Mouse (Mus musculus) forebrain, embryonic 14.5 days (tissue): ENCODE measurements around the gene Fxyd3. TPM values are rescaled to one million over a fixed set of nuclear protein-coding genes. Genes with fewer than 3 reads are reported as not detected.

Experiments used
- ATAC-seq: fragments of 200-750 bp; cut with Nextera tagmentation; 2 replicates; pipeline ENCODE4 v1.8.0; 2017; ENCODE audit warnings: mild to moderate bottlenecking, moderate library complexity
- DNase-seq: peaks from one replicate; pipeline ENCODE4 v3.0.0-alpha.2; 2015; ENCODE audit warnings: low spot score
- H3K27ac ChIP-seq: fragments of 300-500 bp; sonication (generic); 2 replicates; pipeline ENCODE4 v1.5.1; 2014; ENCODE audit warnings: low read depth, mild to moderate bottlenecking, control low read depth, low read length, moderate library complexity
- H3K27me3 ChIP-seq: fragments of 300-500 bp; sonication (generic); replicated peaks from 2 replicates; pipeline ENCODE4 v1.6.1; 2014; ENCODE audit warnings: low read length, control low read depth, mixed read lengths; ENCODE audit not compliant: control insufficient read depth, insufficient read depth
- H3K36me3 ChIP-seq: fragments of 300-500 bp; sonication (generic); 2 replicates; pipeline ENCODE4 v1.6.1; 2014; ENCODE audit warnings: low read length, control low read depth; ENCODE audit not compliant: control insufficient read depth, insufficient read depth
- H3K4me1 ChIP-seq: fragments of 300-500 bp; sonication (generic); 2 replicates; pipeline ENCODE4 v1.6.1; 2014; ENCODE audit warnings: antibody characterized with exemption, low read length, control low read depth; ENCODE audit not compliant: control insufficient read depth, insufficient read depth
- H3K4me2 ChIP-seq: fragments of 300-500 bp; sonication (generic); 2 replicates; pipeline ENCODE4 v1.6.1; 2014; ENCODE audit warnings: mild to moderate bottlenecking, control low read depth, low read length
- H3K4me3 ChIP-seq: fragments of 300-500 bp; sonication (generic); 2 replicates; pipeline ENCODE4 v1.5.1; 2014; ENCODE audit warnings: low read depth, low read length, control low read depth
- H3K9ac ChIP-seq: fragments of 300-500 bp; sonication (generic); 2 replicates; pipeline ENCODE4 v1.6.1; 2014; ENCODE audit warnings: mild to moderate bottlenecking, low read length, control low read depth, moderate library complexity
- H3K9me3 ChIP-seq: fragments of 300-500 bp; sonication (generic); replicated peaks from 2 replicates; pipeline ENCODE4 v1.6.1; 2016; ENCODE audit warnings: low read length, control low read depth, mixed read lengths; ENCODE audit not compliant: control insufficient read depth
- WGBS: fragments of 180-500 bp; shearing (Covaris S2); extraction: QIAGEN DNeasy Blood & Tissue Kit; methylation state at CpG from one replicate; pipeline ENCODE4 v1.1.7; 2014; 5-methylcytosine and 5-hydroxymethylcytosine counted together
- polyA plus RNA-seq: library from polyadenylated mRNA; unstranded; fragments of >200 nt; fragmentation: Nextera tagmentation; extraction: Ambion mirVana; gene quantifications from 2 replicates; pipeline ENCODE4 v1.2.1, GENCODE M21; 2014

Fxyd3 gene
- polyA plus RNA-seq, 1 experiment from 2014 or later: not detected

DNA sequence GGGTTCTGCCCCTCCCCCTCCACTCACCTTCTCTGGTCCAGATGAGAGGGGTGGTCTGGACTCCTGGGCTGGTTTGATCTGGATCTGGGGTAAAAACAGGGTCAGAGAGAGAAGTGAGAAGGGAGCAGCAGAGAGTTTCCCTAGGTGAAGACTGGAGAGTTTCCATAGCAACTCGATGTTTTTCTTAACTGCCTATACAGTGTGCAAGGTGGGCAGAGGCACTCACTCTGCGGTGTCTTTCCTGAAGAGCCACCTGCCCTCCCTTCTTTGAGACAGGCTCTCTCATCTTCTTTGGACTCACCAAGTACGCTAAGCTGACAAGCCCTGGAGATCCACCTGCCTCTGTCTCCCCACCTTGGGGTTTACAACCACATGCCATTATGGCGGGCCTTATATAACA is 37.5 kb downstream of the Fxyd3 start:
- H3K27ac ChIP-seq: no peak overlapping the region
- no peak overlapping the region for H3K4me2 ChIP-seq
- DNase-seq (no peak), ATAC-seq (no peak)
- H3K4me3 ChIP-seq: no peak overlapping the region
- WGBS: 86% methylated on average over 4 of the region's 4 CpGs
- H3K36me3 ChIP-seq: no peaks in the 10 kb centered on the region
- H3K27me3 ChIP-seq: peaks cover 9% of the 10 kb centered on the region; the same call in 1 of the 2 replicates
- H3K9ac ChIP-seq: no peak overlapping the region
- no peaks in the 10 kb centered on the region for H3K9me3 ChIP-seq
- H3K4me1 ChIP-seq: no peaks in the 10 kb centered on the region

- Histone ChIP-seq H3K4me3 (no peak overlapping the region), H3K4me1 (no peaks in the 10 kb centered on the region), H3K9me3 (no peaks in the 10 kb centered on the region), H3K27ac (no peak overlapping the region), H3K36me3 (no peaks in the 10 kb centered on the region), H3K4me2 (no peak overlapping the region), H3K9ac (no peak overlapping the region), H3K27me3 (peaks cover 9% of the 10 kb centered on the region; the same call in 1 of the 2 replicates)
- ATAC-seq: no peak
- WGBS: 60% methylated on average over 2 of the region's 2 CpGs
- DNase-seq: no peak
Observed at GRCm38 (mm10) chr7:31037675-31038074, 38.8 kb downstream of the Fxyd3 start.

DNA sequence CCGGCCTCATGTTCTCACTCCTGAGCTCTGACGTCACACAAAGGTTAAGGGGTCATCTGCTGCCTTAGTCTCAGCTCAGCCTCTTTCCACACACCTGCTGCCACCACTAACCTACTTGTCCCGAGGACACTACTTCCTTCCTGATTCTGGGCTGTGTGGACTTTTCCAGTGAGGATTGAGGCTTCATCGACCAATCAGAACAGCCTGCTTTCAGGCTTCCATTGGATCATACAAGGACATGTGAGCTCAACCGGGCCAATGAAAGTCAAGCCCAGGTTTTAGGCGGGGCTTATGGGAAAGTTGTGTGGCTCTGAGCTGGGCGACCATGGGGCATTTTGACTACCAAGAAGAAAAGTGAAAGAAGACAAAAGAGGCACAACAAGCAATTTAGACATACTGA is 39.6 kb downstream of the Fxyd3 start:
- ATAC-seq: no peak
- Histone ChIP-seq H3K4me1 (no peaks in the 10 kb centered on the region), H3K4me2 (no peak overlapping the region), H3K9me3 (no peaks in the 10 kb centered on the region), H3K27me3 (peaks cover 7% of the 10 kb centered on the region; the same call in 1 of the 2 replicates), H3K27ac (no peak overlapping the region), H3K4me3 (no peak overlapping the region), H3K36me3 (no peaks in the 10 kb centered on the region), H3K9ac (no peak overlapping the region)
- DNase-seq: no peak
- WGBS: 87% methylated on average over 7 of the region's 7 CpGs

DNA sequence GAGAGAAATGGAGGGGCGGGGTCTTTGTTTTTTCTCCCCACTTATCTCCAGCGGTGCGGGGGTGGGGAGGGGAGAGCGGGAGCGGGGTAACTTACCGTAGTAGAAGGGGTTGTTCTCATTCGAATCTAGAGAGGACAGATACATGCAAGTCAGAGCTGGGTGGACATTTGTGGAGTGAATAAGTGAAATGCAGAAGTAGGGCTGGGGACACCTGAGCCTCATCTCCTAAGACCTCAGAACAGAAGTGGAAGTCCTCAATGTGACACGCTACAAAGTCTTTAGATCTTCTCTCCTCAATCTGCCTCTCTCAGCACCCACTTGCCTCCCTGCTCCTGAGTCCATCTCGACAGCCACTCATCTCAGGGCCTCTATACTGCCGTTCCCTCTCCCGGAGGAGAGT is 41.2 kb downstream of the Fxyd3 start:
- Histone ChIP-seq H3K4me1 (no peaks in the 10 kb centered on the region), H3K9ac (no peak overlapping the region), H3K36me3 (no peaks in the 10 kb centered on the region), H3K27me3 (no peaks in the 10 kb centered on the region), H3K9me3 (no peaks in the 10 kb centered on the region), H3K4me2 (no peak overlapping the region), H3K27ac (no peak overlapping the region), H3K4me3 (no peak overlapping the region)
- WGBS: 86% methylated on average over 11 of the region's 11 CpGs
- DNase-seq (no peak), ATAC-seq (no peak)

DNA sequence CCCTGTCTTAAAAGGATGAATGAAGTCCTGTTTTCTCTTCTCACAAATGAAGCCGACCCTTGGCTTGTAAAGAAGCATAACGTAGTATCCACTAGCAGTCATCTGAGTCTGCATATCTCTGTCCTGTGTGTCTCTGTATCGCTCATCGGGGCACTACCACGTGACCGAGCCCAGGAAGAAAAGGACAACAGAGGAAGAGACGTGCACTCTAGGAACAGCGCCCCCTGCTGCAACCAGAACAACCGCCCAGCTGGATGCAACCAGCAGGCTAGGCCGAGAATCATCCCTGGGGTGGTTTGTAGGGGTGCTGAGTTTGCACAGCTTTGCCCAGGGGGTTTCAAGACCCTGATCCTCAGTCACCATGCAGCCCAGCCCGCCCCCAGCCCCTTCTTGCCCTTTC is 41.7 kb downstream of the Fxyd3 start:
- no peak for DNase-seq
- H3K9ac ChIP-seq: no peak overlapping the region
- H3K4me1 ChIP-seq: no peaks in the 10 kb centered on the region
- no peak for ATAC-seq
- H3K36me3 ChIP-seq: no peaks in the 10 kb centered on the region
- no peak overlapping the region for H3K4me3 ChIP-seq
- WGBS: 64% methylated on average over 11 of the region's 11 CpGs
- H3K9me3 ChIP-seq: no peaks in the 10 kb centered on the region
- no peak overlapping the region for H3K27ac ChIP-seq
- no peak overlapping the region for H3K4me2 ChIP-seq
- H3K27me3 ChIP-seq: no peaks in the 10 kb centered on the region

DNA sequence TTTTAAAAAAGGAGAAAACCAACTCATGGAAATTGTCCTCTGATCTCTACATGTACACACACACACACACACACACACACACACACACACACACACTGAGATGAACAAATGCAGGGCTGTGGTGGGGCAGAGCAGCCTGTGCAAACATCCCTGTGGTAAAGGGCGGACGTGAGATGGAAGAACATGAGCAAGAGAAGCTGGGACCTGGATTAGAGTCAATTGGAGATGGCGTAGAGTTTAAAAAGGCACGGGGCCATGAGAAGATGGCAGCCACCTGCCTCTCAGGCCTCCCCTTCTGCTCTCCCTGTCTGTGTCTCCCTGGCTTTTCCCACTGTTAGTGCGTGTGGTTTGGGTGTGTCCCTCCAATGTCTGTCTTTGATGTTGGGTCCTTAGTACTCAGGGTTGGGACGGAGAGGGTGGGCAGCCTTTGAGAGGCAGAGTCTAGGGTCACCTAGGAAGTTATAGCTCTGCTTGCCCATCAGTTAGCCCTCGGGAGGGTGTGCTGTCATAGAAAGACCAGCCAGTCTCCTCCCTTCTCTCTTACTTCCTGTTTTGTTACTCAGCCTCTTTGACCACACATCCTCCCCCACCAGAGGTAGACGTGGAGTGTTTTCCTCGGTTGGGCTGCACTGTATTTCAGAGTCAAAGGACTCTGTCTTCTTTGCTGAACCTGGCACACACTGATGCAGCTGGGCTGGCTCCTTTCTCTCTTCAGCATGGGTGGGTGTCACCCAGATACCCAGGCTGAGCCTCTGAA is 42.9 kb downstream of the Fxyd3 start:
- 74% methylated on average over 9 of the region's 9 CpGs for WGBS
- H3K27ac ChIP-seq: no peak overlapping the region
- DNase-seq (no peak), ATAC-seq (no peak)
- no peaks in the 10 kb centered on the region for H3K36me3 ChIP-seq
- no peak overlapping the region for H3K9ac ChIP-seq
- H3K9me3 ChIP-seq: no peaks in the 10 kb centered on the region
- no peak overlapping the region for H3K4me2 ChIP-seq
- no peaks in the 10 kb centered on the region for H3K4me1 ChIP-seq
- H3K4me3 ChIP-seq: no peak overlapping the region
- no peaks in the 10 kb centered on the region for H3K27me3 ChIP-seq

DNA sequence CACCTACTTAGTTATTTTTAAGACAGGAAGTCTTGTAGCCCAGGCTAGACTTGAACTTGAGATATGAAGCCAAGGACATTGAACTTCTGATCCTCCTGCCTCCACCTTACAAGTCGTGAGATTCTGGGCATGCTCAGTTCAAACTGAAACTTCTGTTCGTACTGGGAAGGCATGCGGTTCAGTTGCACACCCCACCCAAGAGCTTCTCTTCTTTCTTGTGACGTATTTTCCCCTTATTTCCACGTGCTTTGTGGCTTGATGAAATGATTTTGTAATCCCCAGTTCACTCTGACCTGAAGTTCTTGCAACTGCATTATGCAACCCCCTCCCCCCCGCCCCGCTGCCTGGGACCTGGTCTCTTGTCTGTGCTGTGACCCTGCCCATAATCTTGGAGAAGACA is 44.8 kb downstream of the Fxyd3 start:
- Histone ChIP-seq H3K9me3 (no peaks in the 10 kb centered on the region), H3K27ac (no peak overlapping the region), H3K4me2 (no peak overlapping the region), H3K27me3 (no peaks in the 10 kb centered on the region), H3K9ac (no peak overlapping the region), H3K4me3 (no peak overlapping the region), H3K36me3 (no peaks in the 10 kb centered on the region), H3K4me1 (no peaks in the 10 kb centered on the region)
- DNase-seq (no peak), ATAC-seq (no peak)
- 85% methylated on average over 7 of the region's 7 CpGs for WGBS

GRCm38 (mm10) chr7:31030717-31031116 is 45.8 kb downstream of the Fxyd3 start:
- Histone ChIP-seq H3K9me3 (no peaks in the 10 kb centered on the region), H3K4me3 (no peak overlapping the region), H3K9ac (no peak overlapping the region), H3K36me3 (no peaks in the 10 kb centered on the region), H3K27me3 (no peaks in the 10 kb centered on the region), H3K4me1 (no peaks in the 10 kb centered on the region), H3K27ac (no peak overlapping the region), H3K4me2 (no peak overlapping the region)
- no peak for DNase-seq
- ATAC-seq: no peak
- WGBS: 71% methylated on average over 2 of the region's 2 CpGs

GRCm38 (mm10) chr7:31028609-31029008 is 47.9 kb downstream of the Fxyd3 start:
- H3K4me3 ChIP-seq: no peak overlapping the region

More at GRCm38 (mm10) chr7:31028609-31029008, 47.9 kb downstream of the Fxyd3 start:
- ATAC-seq (no peak), DNase-seq (no peak)
- WGBS: 79% methylated on average over 8 of the region's 8 CpGs
- Histone ChIP-seq H3K9me3 (no peaks in the 10 kb centered on the region), H3K27me3 (no peaks in the 10 kb centered on the region), H3K4me2 (no peak overlapping the region), H3K4me1 (no peaks in the 10 kb centered on the region), H3K9ac (no peak overlapping the region), H3K27ac (no peak overlapping the region), H3K36me3 (no peaks in the 10 kb centered on the region)
